Mouse (Mus musculus): Measurements from ENCODE around the gene Ezr. TPM values are rescaled to one million over a fixed set of nuclear protein-coding genes. Genes with fewer than 3 reads are reported as not detected.
"Not testable (repeated sequence)": the region's sequence is repeated elsewhere in the genome, so short reads cannot be mapped to it uniquely, and the experiment has no call there.

Gene Ezr
- polyA plus RNA-seq, 1 experiment from 2014 or later: 48.3 TPM

DNA sequence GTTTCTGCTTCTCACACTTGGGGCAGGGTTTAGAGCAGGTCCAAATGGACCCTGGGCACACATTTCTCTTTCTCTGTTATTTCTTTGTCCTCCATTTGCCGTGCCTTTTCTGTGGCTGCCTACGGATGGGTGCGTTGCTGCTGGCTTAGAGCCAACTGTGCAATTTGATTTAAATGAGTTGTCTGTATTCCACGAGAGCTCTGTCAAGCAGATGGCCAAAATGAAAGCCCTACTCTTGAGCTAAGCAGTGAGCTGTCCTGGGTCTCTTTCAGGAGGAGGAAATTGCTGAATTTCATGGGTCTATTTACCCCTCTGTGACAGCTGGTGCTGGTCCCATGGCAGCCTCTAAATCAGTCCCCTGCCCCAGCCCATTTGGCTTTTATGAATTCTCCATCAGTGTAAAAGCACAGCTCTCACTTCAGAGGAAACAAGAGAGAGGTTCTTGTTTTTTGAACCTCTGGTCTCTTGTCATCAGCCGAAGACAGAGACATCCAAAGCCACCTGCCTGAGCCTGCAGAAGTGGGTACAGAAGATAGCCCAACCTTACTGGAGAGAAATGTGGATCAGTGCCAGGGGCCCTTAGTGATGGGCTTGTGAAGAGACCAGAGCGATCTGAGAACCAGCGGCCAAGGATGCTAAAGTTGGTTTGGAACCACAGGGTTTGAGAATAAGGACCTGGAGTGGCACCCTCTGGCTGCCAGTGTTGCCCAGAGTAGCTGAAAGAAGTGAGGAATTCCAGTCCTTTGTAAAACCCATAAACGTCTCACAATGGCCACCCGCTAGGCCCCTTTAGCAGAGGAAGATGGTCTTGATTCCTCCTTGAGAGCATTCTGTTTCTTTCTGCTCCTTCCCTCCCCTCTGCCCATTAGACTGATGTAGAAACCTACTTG, 79.0 kb downstream of the Ezr start:
- ATAC-seq (ENCODE audit: insufficient read depth): not testable (repeated sequence)

DNA sequence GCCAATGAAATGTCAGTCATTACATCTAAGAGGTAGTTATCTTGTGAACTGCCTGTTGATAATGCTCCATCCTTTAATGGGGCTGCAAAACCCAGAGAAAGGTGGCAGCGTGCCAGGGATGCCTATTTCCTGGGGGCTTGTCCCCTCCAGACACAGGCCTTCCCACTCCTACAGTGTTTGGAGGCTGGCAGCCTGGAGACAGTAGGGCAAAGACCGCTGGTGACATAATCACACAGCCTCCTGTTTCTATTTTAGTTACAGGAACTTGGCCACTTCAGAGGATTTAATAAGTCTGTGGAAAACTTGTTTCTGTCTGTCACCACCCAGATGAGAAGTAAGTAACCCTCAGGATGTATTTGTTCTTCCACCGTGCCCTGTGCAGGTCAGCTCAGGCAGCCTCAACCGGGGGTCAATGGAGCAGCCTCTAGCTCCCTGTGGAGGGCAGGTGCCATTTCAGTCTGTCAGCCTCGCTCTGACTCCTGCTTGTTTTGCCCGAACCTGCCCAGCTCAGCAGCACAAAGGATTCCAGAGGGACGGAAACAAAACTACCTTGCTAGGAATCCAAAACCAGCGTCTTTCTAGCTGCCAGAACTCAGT, 79.9 kb downstream of the Ezr start:
- not testable (repeated sequence) for H3K27ac ChIP-seq (replicated peaks); H3K4me1 ChIP-seq (replicated peaks); ATAC-seq (ENCODE audit: insufficient read depth); H3K9ac ChIP-seq; H3K27me3 ChIP-seq; H3K4me2 ChIP-seq; H3K9me3 ChIP-seq (replicated peaks); H3K4me3 ChIP-seq (replicated peaks); H3K36me3 ChIP-seq (replicated peaks)
- 53% methylated on average over 2 of the region's 8 CpGs for WGBS (ENCODE audit: insufficient replicate concordance)

More for the DNA sequence above, 79.0 kb downstream of the Ezr start:
- H3K4me3 ChIP-seq (replicated peaks); H3K9me3 ChIP-seq (replicated peaks); H3K27ac ChIP-seq (replicated peaks); H3K4me1 ChIP-seq (replicated peaks); H3K4me2 ChIP-seq; H3K27me3 ChIP-seq; H3K9ac ChIP-seq; H3K36me3 ChIP-seq (replicated peaks): not testable (repeated sequence)
- 75% methylated on average over 9 of the region's 9 CpGs for WGBS (ENCODE audit: insufficient replicate concordance)

DNA sequence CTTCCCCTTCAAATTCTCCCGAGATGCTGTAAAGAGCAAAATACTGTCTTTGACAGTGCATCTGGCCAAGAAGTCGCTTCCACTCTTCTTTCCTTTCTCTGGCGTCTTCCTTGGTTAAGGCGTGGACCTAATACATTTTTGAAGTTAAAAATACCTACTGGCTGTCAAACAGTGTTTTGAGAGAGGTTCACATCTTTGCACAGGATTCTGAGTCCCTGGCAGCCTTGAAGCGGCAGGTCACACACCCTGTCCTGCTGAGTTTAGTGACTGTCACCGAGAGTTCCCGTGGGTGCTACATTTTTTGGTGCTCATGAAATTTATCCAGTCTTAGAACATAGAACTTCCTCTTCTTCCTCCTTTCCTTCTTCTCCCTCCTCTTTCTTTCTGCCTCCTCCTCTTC, 82.5 kb downstream of the Ezr start:
- H3K9me3 ChIP-seq (replicated peaks); ATAC-seq (ENCODE audit: insufficient read depth): not testable (repeated sequence)
- 48% methylated on average over 3 of the region's 7 CpGs for WGBS (ENCODE audit: insufficient replicate concordance)

DNA sequence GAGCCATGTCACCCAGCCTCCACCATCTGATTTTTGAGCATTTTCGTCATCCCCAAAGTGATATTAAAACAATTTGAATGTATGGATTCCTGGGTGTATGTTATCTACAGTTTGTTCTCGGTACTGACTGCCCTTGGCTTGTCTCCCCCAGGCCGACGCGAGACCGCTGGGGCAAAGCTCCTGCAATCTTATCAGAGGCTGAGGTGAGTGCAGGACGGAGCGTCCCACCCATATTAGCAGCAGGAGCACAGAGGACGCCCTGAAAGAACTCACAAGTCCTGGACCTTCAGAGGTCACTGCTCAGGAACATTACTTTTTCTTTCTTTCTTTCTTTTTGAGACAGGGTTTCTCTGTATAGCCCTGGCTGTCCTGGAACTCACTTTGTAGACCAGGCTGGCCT, 83.1 kb downstream of the Ezr start:
- not testable (repeated sequence) for ATAC-seq (ENCODE audit: insufficient read depth); H3K9ac ChIP-seq; H3K36me3 ChIP-seq (replicated peaks); H3K27ac ChIP-seq (replicated peaks); H3K4me1 ChIP-seq (replicated peaks); H3K4me2 ChIP-seq; H3K9me3 ChIP-seq (replicated peaks); H3K4me3 ChIP-seq (replicated peaks); H3K27me3 ChIP-seq
- WGBS (ENCODE audit: insufficient replicate concordance): 47% methylated on average over 9 of the region's 9 CpGs

More for the DNA sequence above, 82.5 kb downstream of the Ezr start:
- H3K36me3 ChIP-seq (replicated peaks); H3K27ac ChIP-seq (replicated peaks); H3K27me3 ChIP-seq; H3K4me3 ChIP-seq (replicated peaks); H3K9ac ChIP-seq; H3K4me2 ChIP-seq; H3K4me1 ChIP-seq (replicated peaks): not testable (repeated sequence)

DNA sequence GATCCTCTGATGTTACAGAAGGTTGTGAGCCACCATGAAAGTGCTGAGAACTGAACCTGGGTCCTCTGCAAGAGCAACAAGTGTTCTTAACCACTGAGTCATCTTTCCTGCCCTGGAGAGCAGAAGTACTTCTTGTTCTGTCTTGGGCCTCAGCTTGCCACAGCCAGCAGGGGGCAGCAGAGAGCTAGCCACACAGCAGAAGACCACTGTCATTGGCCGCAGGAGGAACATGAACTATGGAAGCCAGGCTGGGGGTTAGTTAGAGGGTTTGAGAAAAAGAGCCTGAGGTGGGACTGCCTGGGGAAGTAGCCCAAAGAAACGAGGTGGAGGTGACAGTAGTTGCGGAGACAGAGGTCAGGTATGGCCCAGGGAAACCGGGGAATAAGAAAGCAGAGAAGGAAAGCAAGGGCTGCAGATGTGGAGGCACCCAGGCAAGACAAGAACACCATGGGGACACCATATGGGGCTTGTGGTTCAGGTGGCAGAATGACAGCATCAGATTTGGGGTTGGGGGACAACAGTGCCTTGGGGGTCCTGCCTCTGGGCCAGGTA, 85.3 kb downstream of the Ezr start:
- not testable (repeated sequence) for H3K36me3 ChIP-seq (replicated peaks); H3K4me1 ChIP-seq (replicated peaks); H3K4me2 ChIP-seq; H3K9ac ChIP-seq; ATAC-seq (ENCODE audit: insufficient read depth); H3K9me3 ChIP-seq (replicated peaks); H3K4me3 ChIP-seq (replicated peaks); H3K27me3 ChIP-seq; H3K27ac ChIP-seq (replicated peaks)
- WGBS (ENCODE audit: insufficient replicate concordance): 34% methylated on average over 4 of the region's 4 CpGs

DNA sequence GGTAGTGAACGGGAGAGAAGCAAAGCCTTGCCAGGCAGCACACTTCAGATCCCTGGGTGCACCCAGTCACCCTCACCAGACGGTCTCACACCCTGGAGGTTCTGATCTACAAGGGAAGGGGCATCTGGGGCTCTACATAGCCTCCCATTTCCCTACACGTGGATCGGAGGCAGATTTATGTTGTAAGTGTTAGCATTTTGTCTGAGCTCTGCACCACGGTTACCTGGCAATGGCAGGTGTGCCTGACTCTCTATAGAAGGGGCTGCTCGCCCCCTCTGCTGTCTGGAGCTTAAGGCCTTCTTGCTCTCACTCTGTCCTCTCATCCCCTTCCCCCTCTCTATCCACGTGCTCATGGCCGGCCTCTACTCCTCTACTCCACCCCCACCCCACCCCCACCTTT, 86.1 kb downstream of the Ezr start:
- WGBS (ENCODE audit: insufficient replicate concordance): 45% methylated on average over 8 of the region's 8 CpGs
- ATAC-seq (ENCODE audit: insufficient read depth): not testable (repeated sequence)

DNA sequence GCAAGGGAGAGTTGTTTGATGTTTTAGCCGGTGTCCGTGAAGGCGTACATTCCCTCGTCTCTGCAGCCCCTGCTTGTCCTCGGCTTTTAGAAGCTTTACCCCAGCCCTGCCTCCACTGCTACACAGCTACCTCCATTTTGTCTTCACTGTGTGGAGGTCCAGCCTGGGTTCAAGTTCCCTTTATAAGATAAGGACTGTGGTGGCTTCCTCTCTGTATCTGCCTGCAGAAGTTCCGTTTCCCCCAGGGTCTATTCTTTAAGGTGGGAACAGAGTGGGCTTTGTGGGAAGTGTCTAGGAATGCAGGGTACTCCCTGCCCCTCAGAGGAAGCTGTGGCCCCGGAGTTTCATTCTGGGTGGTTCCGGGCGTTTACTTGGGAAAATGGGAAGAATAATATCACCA, 86.9 kb downstream of the Ezr start:
- H3K4me2 ChIP-seq; H3K4me1 ChIP-seq (replicated peaks); H3K9ac ChIP-seq; H3K27ac ChIP-seq (replicated peaks); H3K4me3 ChIP-seq (replicated peaks); ATAC-seq (ENCODE audit: insufficient read depth); H3K9me3 ChIP-seq (replicated peaks); H3K36me3 ChIP-seq (replicated peaks); H3K27me3 ChIP-seq: not testable (repeated sequence)
- 42% methylated on average over 9 of the region's 9 CpGs for WGBS (ENCODE audit: insufficient replicate concordance)

More for the DNA sequence above, 86.1 kb downstream of the Ezr start:
- not testable (repeated sequence) for H3K9ac ChIP-seq; H3K9me3 ChIP-seq (replicated peaks); H3K4me1 ChIP-seq (replicated peaks); H3K4me2 ChIP-seq; H3K36me3 ChIP-seq (replicated peaks); H3K4me3 ChIP-seq (replicated peaks); H3K27ac ChIP-seq (replicated peaks); H3K27me3 ChIP-seq

DNA sequence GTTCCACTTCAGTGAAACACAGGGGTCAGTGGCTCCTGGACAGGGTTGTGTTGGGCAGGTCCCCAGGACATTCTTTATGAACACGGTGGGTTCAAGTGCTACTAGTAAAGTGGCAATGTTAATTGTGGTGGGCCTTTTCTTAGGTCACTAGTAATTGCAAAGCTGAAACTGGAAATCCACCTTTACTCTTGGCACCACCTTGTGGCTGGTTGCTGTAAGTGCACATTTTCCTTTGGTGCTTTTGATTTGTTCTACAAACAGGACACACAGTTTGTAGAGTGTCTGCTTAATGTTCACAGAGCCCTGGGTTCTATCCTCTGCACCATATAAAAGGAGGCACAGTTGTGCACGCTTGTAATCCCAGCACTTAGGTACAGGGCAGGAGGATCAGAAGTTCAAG, 91.0 kb downstream of the Ezr start:
- ATAC-seq (ENCODE audit: insufficient read depth); H3K9ac ChIP-seq; H3K27me3 ChIP-seq; H3K36me3 ChIP-seq (replicated peaks); H3K4me1 ChIP-seq (replicated peaks); H3K27ac ChIP-seq (replicated peaks); H3K4me2 ChIP-seq; H3K9me3 ChIP-seq (replicated peaks); H3K4me3 ChIP-seq (replicated peaks): not testable (repeated sequence)
- WGBS (ENCODE audit: insufficient replicate concordance): 7% methylated on average over 2 of the region's 2 CpGs

DNA sequence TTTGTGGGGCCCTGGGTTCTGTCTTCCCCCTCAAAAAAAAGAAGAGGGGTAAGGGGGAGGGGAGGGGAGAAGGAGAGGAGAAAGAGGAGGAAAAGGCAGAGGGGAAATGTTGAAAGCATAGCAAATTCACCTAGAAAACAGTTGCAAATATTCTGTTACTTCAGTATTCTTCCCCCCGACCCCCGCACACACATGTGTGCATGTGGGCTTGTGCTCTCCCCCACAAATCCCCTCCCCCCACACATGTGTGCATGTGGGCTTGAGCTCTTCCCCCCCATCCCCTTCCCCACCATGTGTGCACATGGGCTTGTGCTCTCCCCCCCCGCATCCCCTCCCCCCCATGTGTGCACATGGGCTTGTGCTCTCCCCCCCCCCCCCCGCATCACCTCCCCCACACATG, 93.2 kb downstream of the Ezr start:
- 71% methylated on average over 3 of the region's 4 CpGs for WGBS (ENCODE audit: insufficient replicate concordance)
- not testable (repeated sequence) for H3K36me3 ChIP-seq (replicated peaks); H3K9me3 ChIP-seq (replicated peaks); H3K27me3 ChIP-seq; ATAC-seq (ENCODE audit: insufficient read depth); H3K4me1 ChIP-seq (replicated peaks); H3K4me3 ChIP-seq (replicated peaks); H3K9ac ChIP-seq; H3K27ac ChIP-seq (replicated peaks); H3K4me2 ChIP-seq
